Comparison of ENCODE assay signal across 16 mouse cellular contexts in genomic region chr13:29638303-29638702, GRCm38 (mm10).
DNase-seq lines count a peak whose midpoint lies in the region; ATAC-seq and TF ChIP-seq lines count a peak whose summit lies in the region.
"Had no signal": no experiment of that assay in that cellular context is flagged by ENCODE, and none has a peak within 500 bp of the region (broad histone marks: within the 10 kb centered on the region; RNA-seq: fewer than 3 reads in every experiment).

No protein-coding gene starts in this region.

- no peak for DNase-seq in heart, adult 8-10 months (ENCODE audit: low spot score)
- no peak for DNase-seq in liver, postnatal 0 days
- DNase-seq in R1 (ENCODE audit: low read depth, low spot score) = peak; percentile 56
- no peak for DNase-seq in adipocyte (ENCODE audit: low spot score)
- DNase-seq in ovary, postnatal 10 days (ENCODE audit: low spot score) = no peak
- DNase-seq: B cell, adult 2 months; cerebellum, adult 11 months; midbrain, embryonic 14.5 days; spleen, adult 18-20 months had no signal

- WGBS in heart, embryonic 12.5 days = 74% methylated on average over 4 of the region's 4 CpGs
- 62% methylated on average over 4 of the region's 4 CpGs for WGBS in liver, postnatal 0 days (ENCODE audit: insufficient replicate concordance)
- WGBS in liver, embryonic 12.5 days (ENCODE audit: insufficient replicate concordance) = 77% methylated on average over 4 of the region's 4 CpGs
- 93% methylated on average over 4 of the region's 4 CpGs for WGBS in olfactory bulb, adult 2 months

- H3K4me1 ChIP-seq in heart, embryonic 12.5 days (replicated peaks) = peaks cover 31% of the 10 kb centered on the region
- H3K4me1 ChIP-seq in liver, postnatal 0 days (ENCODE audit: insufficient read depth) = peaks cover 20% of the 10 kb centered on the region
- peaks cover 7% of the 10 kb centered on the region for H3K4me1 ChIP-seq in liver, embryonic 12.5 days
- H3K4me1 ChIP-seq in olfactory bulb, adult 2 months (ENCODE audit: control insufficient read depth, insufficient read depth, low read length) = no peaks in the 10 kb centered on the region; the same call in 1 of the 2 replicates
- H3K4me1 ChIP-seq: hindbrain, embryonic 15.5 days had no signal

- no peak overlapping the region for H3K9ac ChIP-seq in heart, embryonic 12.5 days
- no peak overlapping the region for H3K9ac ChIP-seq in liver, postnatal 0 days (replicated peaks)
- no peak overlapping the region for H3K9ac ChIP-seq in liver, embryonic 12.5 days
- H3K9ac ChIP-seq: hindbrain, embryonic 15.5 days; limb, embryonic 12.5 days had no signal

- TF ChIP-seq EP300 in liver, postnatal 0 days (IDR thresholded peaks at IDR 0.05; ENCODE audit: low read depth) = peak; percentile 72

- ATAC-seq in heart, embryonic 12.5 days (ENCODE audit: insufficient number of reproducible peaks, low FRiP score) = no peak
- ATAC-seq in liver, postnatal 0 days = peak; percentile 72
- ATAC-seq in liver, embryonic 12.5 days = no peak
- ATAC-seq: forebrain, embryonic 14.5 days had no signal

- H3K4me3 ChIP-seq in heart, embryonic 12.5 days = no peak overlapping the region
- H3K4me3 ChIP-seq in liver, postnatal 0 days (ENCODE audit: low read depth, low read length) = no peak overlapping the region
- H3K4me3 ChIP-seq in liver, embryonic 12.5 days = no peak overlapping the region
- no peak overlapping the region for H3K4me3 ChIP-seq in olfactory bulb, adult 2 months (ENCODE audit: insufficient read depth, low read depth, low read length)
- H3K4me3 ChIP-seq: hindbrain, embryonic 15.5 days; left cerebral cortex, adult 2 months; limb, embryonic 12.5 days had no signal

- H3K4me2 ChIP-seq in heart, embryonic 12.5 days = no peak overlapping the region
- H3K4me2 ChIP-seq in liver, postnatal 0 days (ENCODE audit: low read depth, low read length) = no peak overlapping the region
- no peak overlapping the region for H3K4me2 ChIP-seq in liver, embryonic 12.5 days
- H3K4me2 ChIP-seq: hindbrain, embryonic 15.5 days; limb, embryonic 12.5 days had no signal

- no peaks in the 10 kb centered on the region for H3K36me3 ChIP-seq in heart, embryonic 12.5 days
- no peaks in the 10 kb centered on the region for H3K36me3 ChIP-seq in liver, postnatal 0 days (replicated peaks; ENCODE audit: insufficient read depth, low read length)
- H3K36me3 ChIP-seq in liver, embryonic 12.5 days = no peaks in the 10 kb centered on the region
- H3K36me3 ChIP-seq: hindbrain, embryonic 15.5 days; limb, embryonic 12.5 days had no signal

- TF ChIP-seq POLR2A in olfactory bulb, adult 2 months (IDR thresholded peaks at IDR 0.05; ENCODE audit: insufficient read depth, low read depth, low read length) = no peak

- H3K27me3 ChIP-seq in heart, embryonic 12.5 days (replicated peaks) = no peaks in the 10 kb centered on the region
- no peaks in the 10 kb centered on the region for H3K27me3 ChIP-seq in liver, postnatal 0 days (ENCODE audit: insufficient read depth, low read length)
- no peaks in the 10 kb centered on the region for H3K27me3 ChIP-seq in liver, embryonic 12.5 days (replicated peaks)
- H3K27me3 ChIP-seq: hindbrain, embryonic 15.5 days; limb, embryonic 12.5 days had no signal

- no peaks in the 10 kb centered on the region for H3K9me3 ChIP-seq in heart, embryonic 12.5 days (replicated peaks)
- no peaks in the 10 kb centered on the region for H3K9me3 ChIP-seq in liver, postnatal 0 days (ENCODE audit: low read length)
- H3K9me3 ChIP-seq in liver, embryonic 12.5 days (replicated peaks) = no peaks in the 10 kb centered on the region
- H3K9me3 ChIP-seq: hindbrain, embryonic 15.5 days; limb, embryonic 12.5 days had no signal

- H3K27ac ChIP-seq in heart, embryonic 12.5 days (ENCODE audit: poor library complexity, severe bottlenecking) = peak overlapping the region; percentile 92
- peak overlapping the region; percentile 48 for H3K27ac ChIP-seq in liver, postnatal 0 days (ENCODE audit: low read depth)
- H3K27ac ChIP-seq in liver, embryonic 12.5 days = no peak overlapping the region
- peak overlapping the region; percentile 11; the same call in 1 of the 2 replicates for H3K27ac ChIP-seq in olfactory bulb, adult 2 months (ENCODE audit: insufficient read depth, low read depth, low read length)
- H3K27ac ChIP-seq: hindbrain, embryonic 15.5 days; left cerebral cortex, adult 2 months; limb, embryonic 12.5 days had no signal

- TF ChIP-seq CTCF in liver, postnatal 0 days (IDR thresholded peaks at IDR 0.05; ENCODE audit: low read depth) = no peak
- TF ChIP-seq CTCF in olfactory bulb, adult 2 months (IDR thresholded peaks at IDR 0.05; ENCODE audit: insufficient read depth, low read depth, low read length) = no peak
